Mouse (Mus musculus): ENCODE data around the gene Gsk3b. TPM values are rescaled to one million over a fixed set of nuclear protein-coding genes. Genes with fewer than 3 reads are reported as not detected.

Gene Gsk3b
- polyA plus RNA-seq, 2 experiments: 2.9 to 10.3 TPM

DNA sequence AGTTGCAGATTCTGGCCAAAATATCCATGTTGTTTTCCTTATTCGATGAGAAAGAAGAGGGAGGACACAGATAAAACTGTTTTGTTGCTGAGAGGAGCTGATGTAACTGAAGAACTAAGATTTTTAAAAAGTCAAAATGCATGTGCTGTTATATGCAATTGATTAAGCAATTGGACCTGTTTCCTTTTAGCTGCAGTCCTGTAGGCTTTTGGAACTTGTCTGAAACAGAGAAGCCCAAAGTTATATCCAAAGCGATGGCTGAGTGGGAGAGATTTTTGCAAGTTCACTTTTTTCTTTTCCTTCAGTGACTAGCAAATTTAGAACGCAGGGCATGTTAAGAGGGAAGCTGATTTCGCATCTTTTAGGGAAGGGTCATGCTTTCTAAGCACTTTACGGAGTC lies 2.9 kb downstream of the Gsk3b start:
- H3K4me1 ChIP-seq (replicated peaks; ENCODE audit: control insufficient read depth in 2 of 2, insufficient read depth in 2 of 2, low read length in 1 of 2): peaks cover 15 to 16% of the 10 kb centered on the region in 2 experiments
- H3K9ac ChIP-seq (replicated peaks): peak overlapping the region; percentile 53
- ATAC-seq (ENCODE audit: insufficient read depth): no peak
- H3K4me3 ChIP-seq (ENCODE audit: insufficient read depth in 1 of 2, low read depth in 2 of 2, low read length in 2 of 2): peak overlapping the region; percentile 84 to 85; a peak in 3 of 4 replicates
- TF ChIP-seq CTCF (IDR thresholded peaks at IDR 0.05; ENCODE audit: low read depth): no peak
- TF ChIP-seq EP300 (IDR thresholded peaks at IDR 0.05; ENCODE audit: low read depth): no peak
- H3K36me3 ChIP-seq (replicated peaks; ENCODE audit: control insufficient read depth, insufficient read depth, low read depth): no peaks in the 10 kb centered on the region
- H3K4me2 ChIP-seq (ENCODE audit: low read depth): peak overlapping the region; percentile 87
- H3K27ac ChIP-seq: no peak overlapping the region; the same call in 1 of the 2 replicates
- no peak for DNase-seq (ENCODE audit: low read depth in 3 of 3, low spot score in 3 of 3)
- 10% methylated on average over 5 of the region's 5 CpGs for WGBS (ENCODE audit: insufficient replicate concordance)
- H3K27me3 ChIP-seq (ENCODE audit: control insufficient read depth, insufficient read depth, low read length): no peaks in the 10 kb centered on the region
- H3K9me3 ChIP-seq (ENCODE audit: control insufficient read depth, low read length): no peaks in the 10 kb centered on the region

- no peak for DNase-seq (ENCODE audit: low read depth in 3 of 3, low spot score in 3 of 3)
Measured at GRCm38 (mm10) chr16:38092598-38092997, 3.8 kb downstream of the Gsk3b start.

GRCm38 (mm10) chr16:38095181-38095851 lies 6.5 kb downstream of the Gsk3b start:
- Histone ChIP-seq H3K4me1 (replicated peaks; ENCODE audit: control insufficient read depth in 2 of 2, insufficient read depth in 2 of 2, low read length in 1 of 2) (peaks cover 7 to 12% of the 10 kb centered on the region in 2 experiments), H3K27ac (no peak overlapping the region), H3K4me3 (ENCODE audit: insufficient read depth in 1 of 2, low read depth in 2 of 2, low read length in 2 of 2) (no peak overlapping the region), H3K9me3 (ENCODE audit: control insufficient read depth, low read length) (no peaks in the 10 kb centered on the region), H3K9ac (replicated peaks) (no peak overlapping the region), H3K4me2 (ENCODE audit: low read depth) (no peak overlapping the region), H3K36me3 (replicated peaks; ENCODE audit: control insufficient read depth, insufficient read depth, low read depth) (peaks cover 6% of the 10 kb centered on the region), H3K27me3 (ENCODE audit: control insufficient read depth, insufficient read depth, low read length) (no peaks in the 10 kb centered on the region)
- ATAC-seq (ENCODE audit: insufficient read depth) (no peak), DNase-seq (ENCODE audit: low read depth in 3 of 3, low spot score in 3 of 3) (no peak)
- TF ChIP-seq EP300 (IDR thresholded peaks at IDR 0.05; ENCODE audit: low read depth) (no peak), CTCF (IDR thresholded peaks at IDR 0.05; ENCODE audit: low read depth) (no peak)
- WGBS (ENCODE audit: insufficient replicate concordance): 78% methylated on average over 5 of the region's 5 CpGs

More at GRCm38 (mm10) chr16:38092598-38092997, 3.8 kb downstream of the Gsk3b start:
- Histone ChIP-seq H3K9me3 (ENCODE audit: control insufficient read depth, low read length) (no peaks in the 10 kb centered on the region), H3K27me3 (ENCODE audit: control insufficient read depth, insufficient read depth, low read length) (no peaks in the 10 kb centered on the region), H3K4me1 (replicated peaks; ENCODE audit: control insufficient read depth in 2 of 2, insufficient read depth in 2 of 2, low read length in 1 of 2) (peaks cover 11 to 16% of the 10 kb centered on the region in 2 experiments), H3K27ac (no peak overlapping the region), H3K4me2 (ENCODE audit: low read depth) (peak overlapping the region; percentile 87), H3K36me3 (replicated peaks; ENCODE audit: control insufficient read depth, insufficient read depth, low read depth) (no peaks in the 10 kb centered on the region), H3K9ac (replicated peaks) (peak overlapping the region; percentile 25), H3K4me3 (ENCODE audit: insufficient read depth in 1 of 2, low read depth in 2 of 2, low read length in 2 of 2) (peak overlapping the region; percentile 49 to 84)
- no peak for TF ChIP-seq EP300 (IDR thresholded peaks at IDR 0.05; ENCODE audit: low read depth)
- no peak for TF ChIP-seq CTCF (IDR thresholded peaks at IDR 0.05; ENCODE audit: low read depth)
- no peak for ATAC-seq (ENCODE audit: insufficient read depth)
- 18% methylated on average over 4 of the region's 4 CpGs for WGBS (ENCODE audit: insufficient replicate concordance)

- Histone ChIP-seq H3K4me2 (ENCODE audit: low read depth) (no peak overlapping the region), H3K9me3 (ENCODE audit: control insufficient read depth, low read length) (no peaks in the 10 kb centered on the region), H3K27me3 (ENCODE audit: control insufficient read depth, insufficient read depth, low read length) (no peaks in the 10 kb centered on the region), H3K4me3 (ENCODE audit: insufficient read depth in 1 of 2, low read depth in 2 of 2, low read length in 2 of 2) (no peak overlapping the region), H3K27ac (no peak overlapping the region), H3K36me3 (replicated peaks; ENCODE audit: control insufficient read depth, insufficient read depth, low read depth) (peaks cover 7% of the 10 kb centered on the region), H3K4me1 (replicated peaks; ENCODE audit: control insufficient read depth in 2 of 2, insufficient read depth in 2 of 2, low read length in 1 of 2) (peaks cover 5% of the 10 kb centered on the region in 2 experiments), H3K9ac (replicated peaks) (no peak overlapping the region)
- ATAC-seq (ENCODE audit: insufficient read depth) (no peak), DNase-seq (ENCODE audit: low read depth in 3 of 3, low spot score in 3 of 3) (no peak)
- TF ChIP-seq EP300 (IDR thresholded peaks at IDR 0.05; ENCODE audit: low read depth) (no peak), CTCF (IDR thresholded peaks at IDR 0.05; ENCODE audit: low read depth) (no peak)
- WGBS (ENCODE audit: insufficient replicate concordance): 79% methylated on average over 9 of the region's 9 CpGs
Measured at GRCm38 (mm10) chr16:38097521-38097920, 8.7 kb downstream of the Gsk3b start.

DNA sequence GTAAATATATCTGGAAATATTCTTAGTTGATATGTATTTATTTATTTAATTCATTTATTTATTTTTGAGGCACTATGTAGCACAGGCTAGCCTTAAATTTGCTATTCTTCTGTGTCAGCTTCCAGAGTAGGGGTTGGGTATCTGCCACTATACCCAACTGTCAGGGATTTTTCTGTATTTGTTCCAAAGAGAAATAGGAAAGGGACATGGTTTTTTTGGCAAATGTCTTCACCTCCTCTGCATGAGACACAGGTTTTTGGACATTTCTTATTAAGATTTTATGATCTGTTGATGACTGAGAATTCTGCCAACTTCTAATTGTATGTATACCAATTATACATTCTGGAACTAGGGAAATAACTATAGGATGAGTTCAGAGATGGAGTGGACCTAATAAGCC lies 10.5 kb downstream of the Gsk3b start:
- Histone ChIP-seq H3K36me3 (replicated peaks; ENCODE audit: control insufficient read depth, insufficient read depth, low read depth) (peaks cover 7% of the 10 kb centered on the region), H3K4me2 (ENCODE audit: low read depth) (no peak overlapping the region), H3K9me3 (ENCODE audit: control insufficient read depth, low read length) (no peaks in the 10 kb centered on the region), H3K9ac (replicated peaks) (no peak overlapping the region), H3K27me3 (ENCODE audit: control insufficient read depth, insufficient read depth, low read length) (no peaks in the 10 kb centered on the region), H3K4me3 (ENCODE audit: insufficient read depth in 1 of 2, low read depth in 2 of 2, low read length in 2 of 2) (no peak overlapping the region), H3K4me1 (replicated peaks; ENCODE audit: control insufficient read depth in 2 of 2, insufficient read depth in 2 of 2, low read length in 1 of 2) (no peaks in the 10 kb centered on the region; a peak in 1 of 4 replicates), H3K27ac (no peak overlapping the region)
- no peak for DNase-seq (ENCODE audit: low read depth in 3 of 3, low spot score in 3 of 3)
- no peak for ATAC-seq (ENCODE audit: insufficient read depth)
- no peak for TF ChIP-seq CTCF (IDR thresholded peaks at IDR 0.05; ENCODE audit: low read depth)
- TF ChIP-seq EP300 (IDR thresholded peaks at IDR 0.05; ENCODE audit: low read depth): no peak

Measured in liver, embryonic 14.5 days (tissue).